Mouse (Mus musculus) embryonic fibroblast, embryonic 13.5 days (primary cell): ENCODE measurements around the gene Nuak2. TPM values are rescaled to one million over a fixed set of nuclear protein-coding genes. Genes with fewer than 3 reads are reported as not detected.
"Not testable (repeated sequence)": the region's sequence is repeated elsewhere in the genome, so short reads cannot be mapped to it uniquely, and the experiment has no call there.

ENCODE experiments used
- H3K27ac ChIP-seq: 2 replicates; pipeline ENCODE4 v1.5.1; 2012; ENCODE audit warnings: low read length, control low read depth, inconsistent platforms; ENCODE audit not compliant: insufficient read depth
- H3K4me1 ChIP-seq: 2 replicates; pipeline ENCODE4 v1.6.1; 2011; ENCODE audit warnings: low read length; ENCODE audit not compliant: control insufficient read depth, insufficient read depth
- H3K4me3 ChIP-seq: 2 replicates; pipeline ENCODE4 v1.5.1; 2011; ENCODE audit warnings: mild to moderate bottlenecking, control low read depth, low read length; ENCODE audit not compliant: insufficient read depth
- CTCF ChIP-seq: IDR thresholded peaks from 2 replicates; pipeline ENCODE4 v1.5.1; 2011; ENCODE audit warnings: mild to moderate bottlenecking, control low read depth, low read length, moderate library complexity, borderline replicate concordance; ENCODE audit not compliant: insufficient read depth
- POLR2A ChIP-seq: IDR thresholded peaks from 2 replicates; pipeline ENCODE4 v1.6.1; 2011; ENCODE audit warnings: low read depth, mild to moderate bottlenecking, control low read depth, low read length, moderate library complexity
- polyA plus RNA-seq: library from polyadenylated mRNA; stranded (reverse); fragments of >200 nt; gene quantifications from 2 replicates; pipeline ENCODE4 v1.2.4, GENCODE M21; 2011; ENCODE audit warnings: low read depth; ENCODE audit not compliant: missing spikeins, insufficient read length

Nuak2 gene
- polyA plus RNA-seq, 1 experiment, result 9.2 TPM

DNA sequence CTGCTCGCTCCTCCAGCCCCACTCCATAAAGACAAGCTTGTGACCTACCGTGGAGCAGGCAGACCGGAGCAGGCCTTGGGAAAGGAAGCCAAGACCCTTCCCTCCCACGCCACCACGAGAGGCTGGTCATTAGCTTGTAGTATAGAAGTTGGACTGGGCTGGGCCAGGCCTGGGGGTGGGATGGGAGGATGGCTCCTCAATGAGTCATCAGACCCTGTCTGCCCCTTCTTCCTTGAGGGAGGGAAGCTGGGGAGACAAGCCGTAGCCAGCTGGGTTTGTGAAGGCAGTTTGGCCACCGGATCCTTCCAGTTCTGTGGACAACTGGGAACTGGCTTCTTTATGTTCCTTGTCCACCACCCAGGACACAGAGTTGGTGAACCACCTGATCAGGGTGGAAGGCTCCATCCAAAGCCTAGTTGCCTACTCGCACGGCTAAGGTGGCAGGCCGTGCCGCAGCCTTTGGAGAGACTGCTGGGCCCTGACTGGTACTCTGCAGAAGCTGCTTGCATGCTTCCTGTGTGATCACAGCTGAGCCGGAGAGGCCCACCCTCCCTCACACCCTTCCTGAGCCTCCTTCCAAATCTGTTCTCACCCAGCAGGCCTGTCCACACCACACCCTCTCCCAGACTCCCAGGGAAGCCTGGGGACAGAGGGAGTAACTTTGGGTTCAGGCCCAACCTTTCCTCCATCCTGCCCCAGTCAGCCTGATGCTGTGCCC, 30.4 kb downstream of the Nuak2 start:
- peak overlapping the region; percentile 93 for H3K27ac ChIP-seq
- no peak overlapping the region for H3K4me3 ChIP-seq
- TF ChIP-seq CTCF (no peak), POLR2A (peak; percentile 42)
- peaks cover 12% of the 10 kb centered on the region; the same call in 1 of the 2 replicates for H3K4me1 ChIP-seq

DNA sequence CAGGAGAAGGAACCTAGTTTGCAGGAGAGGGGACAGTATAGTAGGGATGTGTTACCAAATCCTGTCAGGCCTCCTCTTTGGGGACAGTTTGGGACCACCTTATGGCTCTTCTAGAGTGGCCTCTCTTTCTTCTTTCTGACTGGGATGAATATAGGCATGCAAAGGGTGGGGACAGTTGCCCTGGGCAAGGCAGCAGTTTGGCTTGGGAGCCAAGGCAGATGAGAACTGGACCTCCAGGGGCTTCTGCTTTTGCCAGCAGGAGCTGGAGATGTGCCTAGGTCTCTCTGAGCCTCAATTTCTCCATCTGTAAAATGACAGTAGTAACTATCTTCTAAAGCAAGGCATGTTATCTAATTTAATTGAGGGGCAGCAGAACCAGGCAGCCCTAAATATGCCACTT, 31.0 kb downstream of the Nuak2 start:
- H3K4me1 ChIP-seq, result peaks cover 10% of the 10 kb centered on the region; the same call in 1 of the 2 replicates
- H3K27ac ChIP-seq, result peak overlapping the region; percentile 93
- no peak overlapping the region for H3K4me3 ChIP-seq
- TF ChIP-seq POLR2A, result no peak
- TF ChIP-seq CTCF, result no peak

DNA sequence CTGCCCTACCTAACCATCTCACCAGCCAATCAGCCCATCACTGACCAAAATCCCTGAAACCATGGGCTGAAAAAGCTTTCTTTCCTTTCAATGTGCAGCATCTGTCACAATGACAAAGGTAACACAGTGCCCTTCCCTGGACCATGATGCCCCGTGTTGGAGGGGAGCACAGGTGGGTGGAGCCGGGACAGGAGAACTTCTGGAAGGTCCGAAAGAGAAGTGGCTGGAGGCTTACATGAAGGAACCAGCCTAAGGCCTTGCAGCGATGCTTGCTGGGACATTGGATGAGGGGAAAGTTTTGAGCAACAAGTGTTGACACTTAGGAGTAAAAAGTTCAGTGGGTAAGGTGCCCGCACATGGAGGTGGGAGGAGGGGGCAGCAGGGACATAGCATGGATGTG, 32.5 kb downstream of the Nuak2 start:
- H3K27ac ChIP-seq, result no peak overlapping the region

DNA sequence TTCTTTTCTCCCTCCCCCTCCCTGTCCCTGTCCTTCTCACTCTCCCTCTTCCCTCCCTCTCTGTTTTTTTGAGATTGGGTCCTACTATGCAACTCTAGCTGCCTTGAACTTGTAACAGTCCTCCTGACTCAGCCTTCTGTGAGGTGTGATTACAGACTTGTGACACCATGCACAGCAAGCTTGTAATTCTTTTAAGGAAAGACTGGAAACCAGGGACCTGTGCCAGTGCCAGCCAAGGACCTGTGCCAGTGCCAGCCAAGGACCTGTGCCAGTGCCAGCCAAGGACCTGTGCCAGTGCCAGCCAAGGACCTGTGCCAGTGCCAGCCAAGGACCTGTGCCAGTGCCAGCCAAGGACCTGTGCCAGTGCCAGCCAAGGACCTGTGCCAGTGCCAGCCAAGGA, 33.1 kb downstream of the Nuak2 start:
- not testable (repeated sequence) for H3K4me3 ChIP-seq, H3K27ac ChIP-seq
- peaks cover 19% of the 10 kb centered on the region; the same call in 1 of the 2 replicates for H3K4me1 ChIP-seq

More for the DNA sequence above, 32.5 kb downstream of the Nuak2 start:
- no peak for TF ChIP-seq CTCF
- no peak for TF ChIP-seq POLR2A
- H3K4me1 ChIP-seq, result peaks cover 15% of the 10 kb centered on the region; the same call in 1 of the 2 replicates
- no peak overlapping the region for H3K4me3 ChIP-seq

DNA sequence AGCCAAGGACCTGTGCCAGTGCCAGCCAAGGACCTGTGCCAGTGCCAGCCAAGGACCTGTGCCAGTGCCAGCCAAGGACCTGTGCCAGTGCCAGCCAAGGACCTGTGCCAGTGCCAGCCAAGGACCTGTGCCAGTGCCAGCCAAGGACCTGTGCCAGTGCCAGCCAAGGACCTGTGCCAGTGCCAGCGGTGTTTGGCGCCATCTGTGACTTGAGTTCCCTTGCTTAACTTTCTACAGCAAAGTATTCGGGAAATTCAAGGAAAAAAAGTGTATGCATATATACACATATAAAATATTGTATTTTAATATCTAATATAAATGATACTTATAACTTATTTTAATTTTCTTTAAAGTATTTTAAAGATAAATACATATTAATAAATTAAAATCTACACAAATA, 33.7 kb downstream of the Nuak2 start:
- not testable (repeated sequence) for H3K4me3 ChIP-seq, H3K27ac ChIP-seq
- H3K4me1 ChIP-seq, result peaks cover 19% of the 10 kb centered on the region; the same call in 1 of the 2 replicates

DNA sequence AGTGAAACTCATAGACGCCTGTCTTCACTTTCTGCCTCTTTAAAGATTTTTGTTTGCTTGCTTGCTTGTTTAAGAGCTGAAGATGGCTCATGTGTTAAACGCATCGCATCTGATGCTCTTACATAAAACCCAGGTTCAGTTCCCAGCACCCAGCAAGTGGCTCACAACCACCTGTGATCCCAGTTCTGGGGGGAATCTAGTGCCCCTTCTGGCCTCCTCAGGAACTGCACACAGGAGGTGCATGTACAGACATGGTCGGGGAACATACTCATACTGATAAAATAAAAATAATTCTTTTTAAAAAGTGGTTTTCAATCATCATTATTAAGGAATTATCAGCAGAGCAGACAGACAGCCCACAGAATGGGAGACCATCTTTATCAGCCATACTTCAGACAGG, 35.1 kb downstream of the Nuak2 start:
- Histone ChIP-seq H3K4me3 (no peak overlapping the region), H3K4me1 (peaks cover 15% of the 10 kb centered on the region; the same call in 1 of the 2 replicates), H3K27ac (no peak overlapping the region)
- TF ChIP-seq CTCF (no peak), POLR2A (no peak)

DNA sequence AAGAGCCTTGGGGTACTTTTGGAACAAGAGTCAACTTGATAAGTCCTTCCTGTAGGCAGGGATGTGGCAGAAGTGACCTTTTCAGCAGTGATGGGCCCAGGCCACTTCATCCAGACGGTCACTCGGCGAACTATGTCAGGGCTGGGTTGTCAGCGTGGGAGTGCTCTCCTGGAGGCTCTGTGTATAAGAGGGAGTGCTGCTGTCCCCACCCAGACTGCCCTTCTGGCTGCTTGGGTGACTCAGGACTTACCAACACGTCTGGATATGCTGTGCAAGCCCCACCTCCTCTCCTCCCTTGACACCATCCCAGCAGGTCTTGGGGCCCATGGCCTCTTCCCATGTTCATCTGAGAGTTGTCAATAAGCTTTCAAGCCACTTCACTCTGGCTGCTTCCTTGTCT, 37.5 kb downstream of the Nuak2 start:
- Histone ChIP-seq H3K27ac (peak overlapping the region; percentile 64; the same call in 1 of the 2 replicates), H3K4me1 (peaks cover 9% of the 10 kb centered on the region; the same call in 1 of the 2 replicates), H3K4me3 (no peak overlapping the region)
- TF ChIP-seq POLR2A (peak; percentile 41; the same call in 1 of the 2 replicates), CTCF (no peak)

DNA sequence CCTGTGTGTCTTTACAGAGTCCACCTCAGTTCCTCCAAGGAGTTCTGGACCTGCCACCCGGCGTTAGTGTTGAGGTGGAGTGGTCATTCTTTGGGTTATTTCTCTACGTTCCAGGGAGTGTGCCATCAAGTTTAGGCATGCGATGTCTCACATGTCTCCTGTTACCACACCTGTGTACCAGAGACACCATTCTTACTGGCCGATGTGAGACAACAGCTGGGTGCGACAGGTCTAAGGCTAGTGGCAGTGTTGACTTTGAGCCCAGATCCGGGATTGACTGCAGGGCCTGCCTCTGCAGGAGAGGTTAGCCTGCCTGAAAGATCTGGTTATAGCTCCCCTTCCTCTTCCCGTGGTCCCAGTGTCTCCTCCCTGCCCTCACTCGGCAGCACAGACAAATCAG, 38.3 kb downstream of the Nuak2 start:
- Histone ChIP-seq H3K4me1 (peaks cover 9% of the 10 kb centered on the region; the same call in 1 of the 2 replicates), H3K27ac (no peak overlapping the region), H3K4me3 (no peak overlapping the region)
- TF ChIP-seq POLR2A (no peak), CTCF (no peak)

DNA sequence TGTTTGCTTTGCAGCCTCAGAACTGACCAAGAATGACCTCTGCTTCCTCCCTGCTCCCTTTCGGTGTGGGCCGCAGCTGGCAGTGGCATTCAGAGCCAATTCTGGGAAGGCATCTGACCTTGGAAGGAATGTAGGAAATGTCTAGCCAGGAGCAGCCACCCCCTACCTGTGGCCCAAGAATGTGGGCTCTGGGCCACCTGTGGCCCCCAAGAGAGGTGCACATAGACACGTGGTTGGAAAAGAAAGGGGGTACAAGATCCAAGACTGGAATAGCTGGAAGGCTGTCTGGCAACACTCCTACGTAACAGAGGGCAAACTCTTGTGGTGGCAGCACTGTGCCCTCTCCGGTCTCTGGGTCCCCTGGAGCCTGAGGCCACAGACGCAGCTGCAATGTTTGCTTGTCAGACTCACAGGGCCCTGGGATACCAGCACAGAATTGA, 39.3 kb downstream of the Nuak2 start:
- H3K4me1 ChIP-seq, result peaks cover 9% of the 10 kb centered on the region; the same call in 1 of the 2 replicates
- H3K4me3 ChIP-seq, result no peak overlapping the region
- TF ChIP-seq CTCF (no peak), POLR2A (no peak)
- H3K27ac ChIP-seq, result no peak overlapping the region; the same call in 1 of the 2 replicates

DNA sequence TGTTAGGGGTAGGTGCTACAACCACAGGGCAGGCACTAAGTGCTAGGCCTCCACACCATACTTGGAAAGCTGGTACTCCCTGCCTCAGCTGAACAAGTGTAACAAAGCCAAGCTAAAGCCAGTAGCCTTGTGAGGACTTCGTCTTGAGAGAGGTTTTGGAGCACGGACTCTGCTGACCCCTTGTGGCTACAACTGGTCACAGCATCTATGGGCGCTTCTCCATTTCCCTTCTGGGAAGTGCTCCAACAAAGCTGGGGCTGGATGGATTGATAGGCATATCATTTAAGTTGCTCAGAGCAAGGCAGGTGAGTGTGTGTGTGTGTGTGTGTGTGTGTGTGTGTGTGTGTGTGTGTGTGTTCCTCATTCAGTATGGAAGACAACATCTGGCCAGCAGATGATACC, 39.9 kb downstream of the Nuak2 start:
- no peak overlapping the region for H3K4me3 ChIP-seq
- H3K4me1 ChIP-seq, result peaks cover 9% of the 10 kb centered on the region; the same call in 1 of the 2 replicates
- TF ChIP-seq POLR2A (no peak), CTCF (peak; percentile 78)
- no peak overlapping the region for H3K27ac ChIP-seq
